Mouse (Mus musculus) liver, adult 2 months (tissue): ENCODE results near the gene Dnaic2.

ENCODE experiments used
- CTCF ChIP-seq: fragments of 200-500 bp; IDR thresholded peaks from 2 replicates; pipeline ENCODE4 v1.5.1; 2011; ENCODE audit warnings: low read depth, low read length, control low read depth
- POLR2A ChIP-seq: fragments of 200-500 bp; IDR thresholded peaks from 2 replicates; pipeline ENCODE4 v1.6.1; 2011; ENCODE audit warnings: low read length, control low read depth; ENCODE audit not compliant: insufficient read depth; ENCODE audit errors: extremely low read depth

DNA sequence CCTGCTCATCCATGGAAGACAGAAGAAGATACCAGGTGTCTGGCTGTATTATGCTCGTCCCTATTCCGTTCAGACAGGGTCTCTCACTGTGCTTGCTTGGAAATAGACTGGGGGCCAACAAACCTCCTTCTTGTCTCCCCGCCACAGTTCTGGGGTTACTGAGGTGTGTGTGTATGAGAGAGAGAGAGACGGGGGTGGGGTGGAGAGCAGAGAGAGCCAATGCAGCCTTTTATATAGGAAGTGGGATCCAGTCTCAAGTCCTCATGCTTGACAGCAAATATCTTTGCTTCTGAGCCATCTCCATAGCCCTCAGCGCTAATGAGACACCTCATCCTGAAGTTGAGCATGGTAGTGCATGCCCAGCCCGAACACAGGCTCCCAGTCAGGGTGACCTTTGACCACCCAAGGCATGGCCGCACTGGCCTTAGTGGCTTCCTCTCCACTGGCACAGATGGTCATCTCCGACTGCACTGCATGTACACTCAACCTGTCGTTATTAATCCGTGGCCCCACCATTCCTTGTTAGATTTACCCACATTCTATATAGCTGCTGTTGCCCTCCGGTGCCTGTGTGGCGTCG, 44.8 kb upstream of the Dnaic2 start:
- TF ChIP-seq CTCF (no peak), POLR2A (no peak)
